Mouse (Mus musculus) myocyte (in vitro differentiated cells): ENCODE measurements around the gene Has1. TPM values are rescaled to one million over a fixed set of nuclear protein-coding genes. Genes with fewer than 3 reads are reported as not detected.

Source experiments
- H3K27me3 ChIP-seq: one replicate; pipeline ENCODE4 v1.6.1; 2011; ENCODE audit not compliant: control insufficient read depth, insufficient read depth, insufficient read length
- H3K36me3 ChIP-seq: one replicate; pipeline ENCODE4 v1.6.1; 2011; ENCODE audit not compliant: control insufficient read depth, insufficient read depth
- H3K4me2 ChIP-seq: one replicate; pipeline ENCODE4 v1.6.1; 2011; ENCODE audit warnings: low read depth, control low read depth
- H3K4me3 ChIP-seq: one replicate; pipeline ENCODE4 v1.5.1; 2011; ENCODE audit warnings: mild to moderate bottlenecking, control low read depth, moderate library complexity
- H3K79me2 ChIP-seq: one replicate; pipeline ENCODE4 v1.6.1; 2011; ENCODE audit not compliant: control insufficient read depth, insufficient read depth
- H3ac ChIP-seq: one replicate; pipeline ENCODE4 v1.6.1; 2011; ENCODE audit not compliant: control insufficient read depth, insufficient read length
- CEBPB ChIP-seq: IDR thresholded peaks from 2 replicates; pipeline ENCODE4 v1.6.1; 2011; ENCODE audit warnings: mild to moderate bottlenecking, moderate library complexity; ENCODE audit not compliant: poor library complexity, insufficient read depth, severe bottlenecking
- E2F4 ChIP-seq: IDR thresholded peaks from one replicate; pipeline ENCODE4 v1.6.1; 2011; ENCODE audit warnings: mild to moderate bottlenecking, control low read depth, moderate library complexity; ENCODE audit not compliant: insufficient read depth
- MAX ChIP-seq: IDR thresholded peaks from one replicate; pipeline ENCODE4 v1.6.1; 2011; ENCODE audit warnings: low read depth, mild to moderate bottlenecking, control low read depth
- MYOD1 ChIP-seq, 3 experiments: IDR thresholded peaks; one replicate each; pipeline ENCODE4 v1.6.1; 2011; ENCODE audit warnings: control low read depth in 2 of 3, low read depth in 2 of 3, mild to moderate bottlenecking in 2 of 3, moderate library complexity in 1 of 3; ENCODE audit not compliant: insufficient read length in 2 of 3, control insufficient read depth in 1 of 3
- MYOG ChIP-seq, 3 experiments: IDR thresholded peaks; one replicate each; pipeline ENCODE4 v1.6.1; 2011; ENCODE audit warnings: control low read depth in 2 of 3, low read depth in 2 of 3, mild to moderate bottlenecking in 2 of 3; ENCODE audit not compliant: insufficient read length in 2 of 3, control insufficient read depth in 1 of 3, insufficient read depth in 1 of 3
- POLR2A ChIP-seq: IDR thresholded peaks from one replicate; pipeline ENCODE4 v1.6.1; 2011; ENCODE audit warnings: low read depth, mild to moderate bottlenecking, control low read depth, moderate library complexity; ENCODE audit not compliant: insufficient read length
- POLR2AphosphoS2 ChIP-seq: IDR thresholded peaks from one replicate; pipeline ENCODE4 v1.6.1; 2011; ENCODE audit warnings: low read depth, control low read depth; ENCODE audit not compliant: insufficient read length
- REST ChIP-seq: IDR thresholded peaks from one replicate; pipeline ENCODE4 v1.6.1; 2011; ENCODE audit warnings: mild to moderate bottlenecking, control low read depth, moderate library complexity; ENCODE audit not compliant: insufficient read depth, insufficient read length
- SRF ChIP-seq: IDR thresholded peaks from one replicate; pipeline ENCODE4 v1.6.1; 2011; ENCODE audit warnings: low read depth; ENCODE audit not compliant: control insufficient read depth, insufficient read length
- TCF12 ChIP-seq: IDR thresholded peaks from one replicate; pipeline ENCODE4 v1.6.1; 2011; ENCODE audit warnings: mild to moderate bottlenecking, control low read depth; ENCODE audit not compliant: poor library complexity, insufficient read depth, severe bottlenecking
- TCF3 ChIP-seq: IDR thresholded peaks from one replicate; pipeline ENCODE4 v1.6.1; 2011; ENCODE audit warnings: low read depth, control low read depth; ENCODE audit not compliant: insufficient read length
- USF1 ChIP-seq: IDR thresholded peaks from one replicate; pipeline ENCODE4 v1.6.1; 2011; ENCODE audit warnings: low read depth, mild to moderate bottlenecking, control low read depth, moderate library complexity
- polyA plus RNA-seq: library from polyadenylated mRNA; unstranded; fragments of >200 nt; fragmentation: generic; extraction: Trizol; gene quantifications from one replicate; pipeline ENCODE4 v1.2.1, GENCODE M21; 2012; ENCODE audit warnings: missing spikeins

The Has1 gene
- polyA plus RNA-seq, 1 experiment, result 4.0 TPM

GRCm38 (mm10) chr17:17883840-17884239 is 28.8 kb upstream of the Has1 start, which contains the start of gene Fpr1:
Gene Fpr1, minus strand, starts transcription at chr17:17883940.
- Histone ChIP-seq H3K27me3 (no peaks in the 10 kb centered on the region), H3K36me3 (no peaks in the 10 kb centered on the region), H3K79me2 (no peaks in the 10 kb centered on the region), H3K4me3 (no peak within 1 kb of the TSS), H3ac (no peak within 1 kb of the TSS), H3K4me2 (no peak within 1 kb of the TSS)
- TF ChIP-seq POLR2AphosphoS2 (no peak), POLR2A (no peak)

GRCm38 (mm10) chr17:17882672-17883071 is 27.7 kb upstream of the Has1 start:
- Histone ChIP-seq H3K4me3 (no peak overlapping the region), H3K36me3 (no peaks in the 10 kb centered on the region), H3K4me2 (no peak overlapping the region), H3K27me3 (no peaks in the 10 kb centered on the region), H3ac (no peak overlapping the region), H3K79me2 (no peaks in the 10 kb centered on the region)
- TF ChIP-seq MYOD1 (IDR thresholded peaks at IDR 0.05; ENCODE audit: control insufficient read depth in 1 of 3, insufficient read length in 2 of 3, low read depth in 2 of 3) (no peak), MAX (no peak), REST (no peak), TCF3 (no peak)

DNA sequence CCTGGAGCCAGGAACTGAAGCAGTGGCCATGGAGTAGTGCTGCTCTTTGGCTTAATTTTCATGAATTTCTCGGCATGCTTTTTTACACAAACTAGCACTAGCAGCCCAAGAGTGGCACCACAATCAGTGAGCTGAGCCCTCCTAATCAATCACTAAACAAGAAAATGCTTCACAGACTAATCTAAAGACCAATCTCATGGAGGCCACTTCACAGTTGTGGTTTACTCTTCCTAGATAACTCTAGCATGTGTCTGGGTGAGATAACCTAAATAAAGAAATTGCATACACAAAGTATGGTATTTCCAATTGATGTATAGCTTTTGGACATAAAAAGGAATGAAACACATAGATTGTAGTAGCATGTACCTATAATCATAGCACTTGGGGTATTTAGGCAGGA is 24.3 kb upstream of the Has1 start:
- Histone ChIP-seq H3K36me3 (no peaks in the 10 kb centered on the region), H3K4me3 (no peak overlapping the region), H3K27me3 (no peaks in the 10 kb centered on the region), H3K4me2 (no peak overlapping the region), H3ac (no peak overlapping the region), H3K79me2 (no peaks in the 10 kb centered on the region)
- TF ChIP-seq TCF12 (no peak), MYOG (IDR thresholded peaks at IDR 0.05; ENCODE audit: control insufficient read depth in 1 of 3, insufficient read depth in 1 of 3, insufficient read length in 2 of 3, low read depth in 2 of 3) (no peak), MYOD1 (IDR thresholded peaks at IDR 0.05; ENCODE audit: control insufficient read depth in 1 of 3, insufficient read length in 2 of 3, low read depth in 2 of 3) (no peak), POLR2A (no peak), MAX (no peak), REST (no peak), E2F4 (no peak), SRF (no peak), USF1 (no peak), CEBPB (no peak), TCF3 (no peak), POLR2AphosphoS2 (no peak)

DNA sequence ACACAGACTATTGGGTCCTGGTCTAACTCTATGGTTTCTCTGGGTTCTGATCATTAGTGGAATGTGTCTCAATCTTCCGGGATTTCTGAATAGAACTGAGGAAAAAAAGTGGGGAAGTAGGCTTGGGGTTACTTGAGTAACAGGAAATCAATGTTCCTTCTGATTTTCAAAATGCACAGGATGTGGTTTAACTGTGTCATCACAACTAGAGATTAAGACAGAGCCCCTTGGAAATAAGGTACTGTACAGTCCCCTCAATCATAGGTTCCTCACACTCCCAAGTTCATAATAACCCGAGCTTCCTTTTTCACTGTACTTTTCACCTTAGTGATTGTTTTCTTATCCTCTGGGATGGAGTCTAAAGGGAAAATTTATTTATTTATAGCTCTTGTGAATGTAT is 16.7 kb upstream of the Has1 start:
- Histone ChIP-seq H3K36me3 (no peaks in the 10 kb centered on the region), H3K79me2 (no peaks in the 10 kb centered on the region), H3K27me3 (no peaks in the 10 kb centered on the region), H3K4me2 (no peak overlapping the region), H3ac (no peak overlapping the region), H3K4me3 (no peak overlapping the region)
- TF ChIP-seq POLR2AphosphoS2 (no peak), E2F4 (no peak), REST (no peak), CEBPB (no peak), SRF (no peak), TCF3 (no peak), USF1 (no peak), MYOD1 (IDR thresholded peaks at IDR 0.05; ENCODE audit: control insufficient read depth in 1 of 3, insufficient read length in 2 of 3, low read depth in 2 of 3) (no peak), MAX (no peak), MYOG (IDR thresholded peaks at IDR 0.05; ENCODE audit: control insufficient read depth in 1 of 3, insufficient read depth in 1 of 3, insufficient read length in 2 of 3, low read depth in 2 of 3) (no peak)

DNA sequence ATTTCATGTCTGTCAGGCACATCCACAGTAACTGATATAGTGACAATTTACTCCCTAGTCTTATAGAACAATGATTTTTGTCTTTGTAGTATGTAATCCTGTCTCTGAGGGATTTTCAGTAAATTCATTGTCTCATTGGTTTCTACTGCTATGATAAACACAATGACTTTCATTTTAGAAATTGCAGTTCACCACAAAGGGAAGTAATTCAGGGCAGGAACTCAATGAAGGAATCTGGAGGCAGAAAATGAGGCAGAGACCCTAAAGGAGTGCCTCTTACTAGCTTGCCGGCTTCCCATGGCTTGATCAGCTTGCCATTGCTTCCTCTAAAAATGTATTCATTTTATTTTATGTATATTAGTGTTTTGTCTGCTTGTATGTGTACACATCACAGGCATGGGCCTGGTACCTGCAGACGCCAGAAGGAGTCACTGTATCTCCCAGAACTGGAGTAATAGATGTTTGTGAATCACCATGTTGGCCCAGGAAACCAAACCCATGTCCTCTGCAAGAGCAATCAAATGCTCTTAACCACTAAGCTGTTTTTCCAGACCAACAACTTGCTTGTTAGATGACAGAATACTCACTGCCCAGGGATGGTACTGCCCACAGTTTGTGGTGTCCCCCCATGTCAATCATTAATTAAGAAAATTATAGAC is 16.0 kb upstream of the Has1 start:
- no peak overlapping the region for H3K4me2 ChIP-seq
- TF ChIP-seq USF1 (no peak), TCF3 (no peak), TCF12 (no peak), POLR2A (no peak)
- no peak overlapping the region for H3ac ChIP-seq
- no peaks in the 10 kb centered on the region for H3K36me3 ChIP-seq
- H3K27me3 ChIP-seq, result no peaks in the 10 kb centered on the region
- H3K4me3 ChIP-seq, result no peak overlapping the region
- H3K79me2 ChIP-seq, result no peaks in the 10 kb centered on the region

DNA sequence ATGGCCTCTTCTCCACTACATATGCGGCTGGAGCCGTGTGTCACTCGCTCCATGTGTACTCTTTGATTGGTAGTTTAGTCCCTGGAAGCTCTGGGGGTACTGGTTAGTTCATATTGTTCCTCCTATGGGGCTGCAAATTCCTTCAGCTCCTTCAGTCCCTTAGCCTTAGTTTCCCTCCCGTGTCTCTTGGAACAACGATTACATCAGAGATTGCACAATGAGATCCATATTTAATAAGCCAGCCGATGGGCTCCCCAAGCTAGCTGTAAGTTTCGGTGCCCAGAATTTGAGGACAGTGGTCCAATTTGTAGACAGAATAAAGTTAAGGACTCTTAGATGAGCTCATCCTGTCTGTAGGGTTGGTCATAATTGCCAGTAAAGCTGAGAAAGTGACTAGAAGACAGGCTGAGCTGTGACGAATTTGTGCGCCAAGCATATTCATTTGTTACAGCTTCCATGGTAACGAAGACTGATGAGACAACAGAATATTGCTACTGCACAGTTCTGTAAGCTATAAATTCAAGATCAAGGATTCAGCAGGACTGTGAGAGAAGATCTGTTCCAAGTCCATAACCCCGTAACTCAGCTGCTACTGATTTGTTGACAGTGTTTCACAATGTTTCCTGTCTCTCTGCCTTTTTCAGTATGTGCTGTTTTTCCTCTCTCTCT is 11.9 kb upstream of the Has1 start:
- TF ChIP-seq MAX, result no peak
- no peak for TF ChIP-seq MYOD1 (IDR thresholded peaks at IDR 0.05; ENCODE audit: control insufficient read depth in 1 of 3, insufficient read length in 2 of 3, low read depth in 2 of 3)
- no peak for TF ChIP-seq USF1
- TF ChIP-seq E2F4, result no peak
- TF ChIP-seq CEBPB, result no peak
- no peak for TF ChIP-seq TCF12
- no peak for TF ChIP-seq POLR2AphosphoS2
- TF ChIP-seq MYOG (IDR thresholded peaks at IDR 0.05; ENCODE audit: control insufficient read depth in 1 of 3, insufficient read depth in 1 of 3, insufficient read length in 2 of 3, low read depth in 2 of 3), result no peak
- TF ChIP-seq TCF3, result no peak
- no peak for TF ChIP-seq SRF
- TF ChIP-seq REST, result no peak
- TF ChIP-seq POLR2A, result no peak

More for the DNA sequence above, 11.9 kb upstream of the Has1 start:
- no peak overlapping the region for H3ac ChIP-seq
- no peak overlapping the region for H3K4me3 ChIP-seq
- no peaks in the 10 kb centered on the region for H3K36me3 ChIP-seq
- H3K79me2 ChIP-seq, result no peaks in the 10 kb centered on the region
- no peaks in the 10 kb centered on the region for H3K27me3 ChIP-seq
- no peak overlapping the region for H3K4me2 ChIP-seq
